Mouse (Mus musculus): ENCODE data around the gene Lrig1. TPM values are rescaled to one million over a fixed set of nuclear protein-coding genes. Genes with fewer than 3 reads are reported as not detected.

The Lrig1 gene
- total RNA-seq, 1 experiment: 19.1 TPM

DNA sequence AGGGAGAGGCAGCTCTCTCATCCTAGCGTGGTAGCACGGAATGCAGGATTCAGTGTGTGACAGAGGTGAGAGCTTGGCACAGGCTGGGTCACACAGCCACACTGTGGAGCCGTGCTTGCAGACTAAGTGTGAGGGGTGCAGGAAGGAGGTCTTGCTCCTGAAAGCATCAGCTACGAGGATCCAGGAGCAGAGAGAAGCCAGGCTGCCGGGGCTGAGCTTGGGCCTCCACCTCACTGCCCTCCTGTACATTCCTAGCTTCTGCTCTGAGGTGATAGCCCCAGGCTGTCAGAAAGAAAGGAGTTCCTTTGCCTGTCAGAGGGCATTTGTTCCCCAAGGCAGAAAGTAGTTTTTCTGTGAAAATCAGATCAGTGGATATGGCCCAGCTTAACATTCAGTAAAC, 104.8 kb downstream of the Lrig1 start:
- no peak overlapping the region for H3K4me3 ChIP-seq (ENCODE audit: insufficient read depth in 1 of 2, low read depth in 1 of 2, low read length in 2 of 2, poor library complexity in 1 of 2, severe bottlenecking in 1 of 2)
- DNase-seq (ENCODE audit: low read depth, low spot score): no peak
- peaks cover 2 to 10% of the 10 kb centered on the region in 2 experiments; a peak in 1 of 4 replicates for H3K4me1 ChIP-seq (ENCODE audit: control insufficient read depth in 2 of 2, insufficient read depth in 2 of 2, low read length in 2 of 2, poor library complexity in 1 of 2)
- TF ChIP-seq CHD2 (IDR thresholded peaks at IDR 0.05; ENCODE audit: low read depth, low read length): no peak
- TF ChIP-seq HCFC1 (IDR thresholded peaks at IDR 0.05; ENCODE audit: borderline replicate concordance, insufficient read depth, low read length): no peak
- in situ Hi-C loops (cut with MboI; ENCODE audit: low sequenced_read_pairs in 2 of 2, unreplicated experiment in 2 of 2): no loop called here
- H3K27ac ChIP-seq (ENCODE audit: insufficient read depth, low read depth, low read length, poor library complexity, severe bottlenecking): no peak overlapping the region
- H3K9ac ChIP-seq (ENCODE audit: insufficient read depth, low read depth, low read length, poor library complexity, severe bottlenecking): no peak overlapping the region
- no peaks in the 10 kb centered on the region for H3K9me3 ChIP-seq (ENCODE audit: control insufficient read depth, insufficient read depth, low read depth, low read length)
- H3K36me3 ChIP-seq (ENCODE audit: control insufficient read depth, insufficient read depth, low read length, poor library complexity, severe bottlenecking): no peaks in the 10 kb centered on the region; the same call in 1 of the 2 replicates

DNA sequence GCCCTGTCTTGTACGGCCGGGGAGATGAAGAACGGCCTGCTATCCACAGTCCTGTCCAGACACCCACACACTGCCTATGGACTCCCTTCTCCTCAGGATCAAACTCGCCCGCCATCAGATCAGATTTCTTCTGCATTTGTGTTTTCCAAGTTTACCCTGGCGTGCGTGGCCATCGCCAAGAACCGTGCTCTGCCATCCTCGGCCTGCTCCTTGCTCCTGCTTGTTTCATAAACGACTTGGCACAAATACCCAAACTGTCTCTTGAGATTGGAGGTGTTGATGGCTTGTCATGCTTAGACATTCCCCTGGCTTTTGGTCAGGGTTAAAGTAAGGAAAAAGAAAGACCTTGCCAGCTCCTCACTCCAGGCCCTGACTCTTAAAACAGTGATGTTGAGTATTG, 105.2 kb downstream of the Lrig1 start:
- no peak for TF ChIP-seq ZNF384 (IDR thresholded peaks at IDR 0.05; ENCODE audit: low read depth, low read length)
- TF ChIP-seq HCFC1 (IDR thresholded peaks at IDR 0.05; ENCODE audit: borderline replicate concordance, insufficient read depth, low read length): no peak
- no peaks in the 10 kb centered on the region; the same call in 1 of the 2 replicates for H3K36me3 ChIP-seq (ENCODE audit: control insufficient read depth, insufficient read depth, low read length, poor library complexity, severe bottlenecking)
- no peaks in the 10 kb centered on the region for H3K9me3 ChIP-seq (ENCODE audit: control insufficient read depth, insufficient read depth, low read depth, low read length)
- H3K4me1 ChIP-seq (ENCODE audit: control insufficient read depth in 2 of 2, insufficient read depth in 2 of 2, low read length in 2 of 2, poor library complexity in 1 of 2): peaks cover 2 to 10% of the 10 kb centered on the region in 2 experiments; a peak in 1 of 4 replicates
- in situ Hi-C loops (cut with MboI; ENCODE audit: low sequenced_read_pairs in 2 of 2, unreplicated experiment in 2 of 2): no loop called here
- no peak overlapping the region for H3K27ac ChIP-seq (ENCODE audit: insufficient read depth, low read depth, low read length, poor library complexity, severe bottlenecking)
- H3K4me3 ChIP-seq (ENCODE audit: insufficient read depth in 1 of 2, low read depth in 1 of 2, low read length in 2 of 2, poor library complexity in 1 of 2, severe bottlenecking in 1 of 2): no peak overlapping the region
- no peak for DNase-seq (ENCODE audit: low read depth, low spot score)
- no peak overlapping the region for H3K9ac ChIP-seq (ENCODE audit: insufficient read depth, low read depth, low read length, poor library complexity, severe bottlenecking)

DNA sequence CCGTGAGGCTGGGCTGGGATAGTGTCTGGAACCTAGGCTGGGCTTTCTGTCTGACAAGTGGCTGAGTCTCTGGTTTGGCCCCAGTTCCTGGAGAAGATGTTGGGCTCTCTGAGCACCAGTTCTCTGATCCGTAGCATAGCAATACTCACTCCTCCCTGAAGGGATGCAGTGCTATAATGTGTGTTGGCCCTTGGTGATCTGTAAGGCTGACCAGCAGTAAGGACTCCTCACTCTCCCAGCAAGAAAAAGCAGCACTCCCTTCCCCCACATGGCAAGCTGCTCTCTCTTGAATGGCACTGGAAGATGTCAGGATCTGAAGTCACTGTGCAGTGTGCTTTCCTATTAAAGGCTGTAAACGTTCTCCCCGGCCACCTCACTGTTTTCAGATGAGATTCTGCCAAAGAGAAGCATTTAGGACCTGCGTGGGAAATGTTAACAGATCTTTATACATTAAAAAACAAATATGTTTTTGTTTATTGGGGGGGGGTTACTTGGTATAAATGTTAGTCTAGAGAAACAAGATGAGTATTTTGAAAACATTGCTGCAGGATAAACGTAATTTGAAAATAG, 105.8 kb downstream of the Lrig1 start:
- no peaks in the 10 kb centered on the region for H3K9me3 ChIP-seq (ENCODE audit: control insufficient read depth, insufficient read depth, low read depth, low read length)
- H3K4me1 ChIP-seq (ENCODE audit: control insufficient read depth in 2 of 2, insufficient read depth in 2 of 2, low read length in 2 of 2, poor library complexity in 1 of 2): peaks cover 2 to 9% of the 10 kb centered on the region in 2 experiments; a peak in 1 of 4 replicates
- no peak overlapping the region for H3K27ac ChIP-seq (ENCODE audit: insufficient read depth, low read depth, low read length, poor library complexity, severe bottlenecking)
- DNase-seq (ENCODE audit: low read depth, low spot score): no peak
- in situ Hi-C loops (cut with MboI; ENCODE audit: low sequenced_read_pairs in 2 of 2, unreplicated experiment in 2 of 2): no loop called here
- H3K36me3 ChIP-seq (ENCODE audit: control insufficient read depth, insufficient read depth, low read length, poor library complexity, severe bottlenecking): no peaks in the 10 kb centered on the region; the same call in 1 of the 2 replicates
- no peak overlapping the region for H3K9ac ChIP-seq (ENCODE audit: insufficient read depth, low read depth, low read length, poor library complexity, severe bottlenecking)
- TF ChIP-seq ZC3H11A (IDR thresholded peaks at IDR 0.05; ENCODE audit: borderline replicate concordance, low read depth, low read length) (no peak), HCFC1 (IDR thresholded peaks at IDR 0.05; ENCODE audit: borderline replicate concordance, insufficient read depth, low read length) (no peak), ZNF384 (IDR thresholded peaks at IDR 0.05; ENCODE audit: low read depth, low read length) (no peak), CHD2 (IDR thresholded peaks at IDR 0.05; ENCODE audit: low read depth, low read length) (no peak), MAFK (IDR thresholded peaks at IDR 0.05; ENCODE audit: insufficient read depth, low read depth, low read length) (no peak)
- no peak overlapping the region for H3K4me3 ChIP-seq (ENCODE audit: insufficient read depth in 1 of 2, low read depth in 1 of 2, low read length in 2 of 2, poor library complexity in 1 of 2, severe bottlenecking in 1 of 2)

DNA sequence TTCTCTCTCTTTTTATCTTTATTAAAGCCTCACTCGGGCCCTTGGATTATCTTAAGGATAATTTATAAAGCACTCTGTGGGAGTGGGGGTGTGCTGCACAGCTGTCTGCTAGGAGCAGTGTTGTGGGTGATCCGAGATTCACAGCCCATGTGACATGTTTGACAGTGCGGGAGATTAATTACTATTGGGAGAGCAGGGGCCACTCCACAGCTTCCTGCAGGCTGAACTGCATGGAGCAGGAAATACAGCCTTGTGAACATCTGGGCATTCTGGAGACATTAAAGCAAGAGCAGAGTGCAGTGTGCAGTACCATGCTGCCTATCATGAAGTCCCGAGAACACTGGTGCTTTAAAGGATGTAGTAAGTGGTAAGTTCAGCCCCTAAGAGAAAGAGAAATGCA, 107.2 kb downstream of the Lrig1 start:
- in situ Hi-C loops (cut with MboI; ENCODE audit: low sequenced_read_pairs in 2 of 2, unreplicated experiment in 2 of 2): no loop called here
- H3K9me3 ChIP-seq (ENCODE audit: control insufficient read depth, insufficient read depth, low read depth, low read length): no peaks in the 10 kb centered on the region
- H3K4me1 ChIP-seq (ENCODE audit: control insufficient read depth in 2 of 2, insufficient read depth in 2 of 2, low read length in 2 of 2, poor library complexity in 1 of 2): peaks cover 2 to 6% of the 10 kb centered on the region in 2 experiments; a peak in 1 of 4 replicates
- no peaks in the 10 kb centered on the region; the same call in 1 of the 2 replicates for H3K36me3 ChIP-seq (ENCODE audit: control insufficient read depth, insufficient read depth, low read length, poor library complexity, severe bottlenecking)
- no peak for DNase-seq (ENCODE audit: low read depth, low spot score)
- TF ChIP-seq HCFC1 (IDR thresholded peaks at IDR 0.05; ENCODE audit: borderline replicate concordance, insufficient read depth, low read length): no peak
- no peak for TF ChIP-seq ZC3H11A (IDR thresholded peaks at IDR 0.05; ENCODE audit: borderline replicate concordance, low read depth, low read length)
- TF ChIP-seq ZNF384 (IDR thresholded peaks at IDR 0.05; ENCODE audit: low read depth, low read length): no peak
- no peak for TF ChIP-seq CHD2 (IDR thresholded peaks at IDR 0.05; ENCODE audit: low read depth, low read length)
- no peak for TF ChIP-seq MAFK (IDR thresholded peaks at IDR 0.05; ENCODE audit: insufficient read depth, low read depth, low read length)
- no peak overlapping the region for H3K4me3 ChIP-seq (ENCODE audit: insufficient read depth in 1 of 2, low read depth in 1 of 2, low read length in 2 of 2, poor library complexity in 1 of 2, severe bottlenecking in 1 of 2)
- H3K27ac ChIP-seq (ENCODE audit: insufficient read depth, low read depth, low read length, poor library complexity, severe bottlenecking): no peak overlapping the region
- H3K9ac ChIP-seq (ENCODE audit: insufficient read depth, low read depth, low read length, poor library complexity, severe bottlenecking): no peak overlapping the region

DNA sequence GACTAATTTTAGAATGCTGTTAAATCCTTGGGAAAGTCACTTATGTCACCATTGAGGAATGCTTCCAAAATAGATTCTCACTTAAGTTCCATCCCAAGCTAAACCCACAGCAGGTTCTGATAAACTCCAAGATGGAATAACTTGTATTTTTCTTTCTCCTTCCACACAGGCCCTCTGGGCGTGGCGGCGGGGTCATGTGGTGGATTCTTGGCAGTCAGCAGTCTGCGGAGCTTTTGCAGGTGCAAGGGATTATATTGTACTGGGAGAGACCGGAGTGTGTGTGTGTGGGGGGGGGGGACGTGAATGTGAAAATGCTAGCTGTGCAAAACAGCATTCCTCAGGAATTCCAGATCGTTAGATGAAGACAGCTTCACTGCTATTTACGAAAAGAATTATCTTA, 107.7 kb downstream of the Lrig1 start:
- H3K9ac ChIP-seq (ENCODE audit: insufficient read depth, low read depth, low read length, poor library complexity, severe bottlenecking): no peak overlapping the region
- no peak overlapping the region for H3K4me3 ChIP-seq (ENCODE audit: insufficient read depth in 1 of 2, low read depth in 1 of 2, low read length in 2 of 2, poor library complexity in 1 of 2, severe bottlenecking in 1 of 2)
- H3K9me3 ChIP-seq (ENCODE audit: control insufficient read depth, insufficient read depth, low read depth, low read length): no peaks in the 10 kb centered on the region
- no peaks in the 10 kb centered on the region; the same call in 1 of the 2 replicates for H3K36me3 ChIP-seq (ENCODE audit: control insufficient read depth, insufficient read depth, low read length, poor library complexity, severe bottlenecking)
- no peak for DNase-seq (ENCODE audit: low read depth, low spot score)
- H3K27ac ChIP-seq (ENCODE audit: insufficient read depth, low read depth, low read length, poor library complexity, severe bottlenecking): no peak overlapping the region
- TF ChIP-seq HCFC1 (IDR thresholded peaks at IDR 0.05; ENCODE audit: borderline replicate concordance, insufficient read depth, low read length) (no peak), MAFK (IDR thresholded peaks at IDR 0.05; ENCODE audit: insufficient read depth, low read depth, low read length) (0 out of 2 replicates have a peak, but pooled peaks have one; percentile 37)
- peaks cover 2 to 6% of the 10 kb centered on the region in 2 experiments; a peak in 1 of 4 replicates for H3K4me1 ChIP-seq (ENCODE audit: control insufficient read depth in 2 of 2, insufficient read depth in 2 of 2, low read length in 2 of 2, poor library complexity in 1 of 2)
- in situ Hi-C loops (cut with MboI; ENCODE audit: low sequenced_read_pairs in 2 of 2, unreplicated experiment in 2 of 2): no loop called here

All from ES-E14 (cell line).